In the genomic region with DNA sequence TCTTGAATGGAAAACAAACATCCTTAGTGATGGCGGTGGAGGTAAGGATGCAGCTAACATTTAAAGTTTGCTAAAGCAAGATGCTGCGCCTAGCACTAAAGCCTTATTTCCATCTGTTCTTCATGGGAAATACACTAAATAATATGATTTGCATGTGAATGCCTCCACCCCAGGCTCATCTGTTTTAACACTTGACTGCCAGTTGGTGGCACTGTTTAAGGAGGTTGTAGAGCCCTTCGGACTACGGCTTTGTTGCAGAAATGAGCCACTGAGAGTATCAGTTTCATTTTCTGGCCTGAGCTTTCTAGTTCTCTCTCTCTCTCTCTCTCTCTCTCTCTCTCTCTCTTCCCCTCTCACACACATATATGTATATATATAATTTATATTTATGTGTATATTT, we compare ENCODE assay signal across 13 mouse cellular contexts.
DNase-seq lines count a peak whose midpoint lies in the region; ATAC-seq and TF ChIP-seq lines count a peak whose summit lies in the region.
"Had no signal": no experiment of that assay in that cellular context is flagged by ENCODE, and none has a peak within 500 bp of the region (broad histone marks: within the 10 kb centered on the region; RNA-seq: fewer than 3 reads in every experiment).

No protein-coding gene starts in this region.

- no peaks in the 10 kb centered on the region for H3K9me3 ChIP-seq in forebrain, embryonic 14.5 days (replicated peaks; ENCODE audit: control insufficient read depth, low read length)
- no peaks in the 10 kb centered on the region for H3K9me3 ChIP-seq in forebrain, embryonic 12.5 days
- no peaks in the 10 kb centered on the region for H3K9me3 ChIP-seq in E14TG2a.4 (ENCODE audit: low read length)
- H3K9me3 ChIP-seq: neural tube, embryonic 13.5 days had no signal

- no peak overlapping the region for H3K4me2 ChIP-seq in forebrain, embryonic 14.5 days (ENCODE audit: low read length)
- no peak overlapping the region for H3K4me2 ChIP-seq in forebrain, embryonic 12.5 days
- H3K4me2 ChIP-seq: neural tube, embryonic 13.5 days had no signal

- H3K27me3 ChIP-seq in forebrain, embryonic 14.5 days (replicated peaks; ENCODE audit: control insufficient read depth, insufficient read depth, low read length) = no peaks in the 10 kb centered on the region
- no peaks in the 10 kb centered on the region for H3K27me3 ChIP-seq in forebrain, embryonic 12.5 days
- H3K27me3 ChIP-seq in E14TG2a.4 (ENCODE audit: insufficient read depth, low read length) = peaks cover 20% of the 10 kb centered on the region; the same call in 1 of the 2 replicates
- H3K27me3 ChIP-seq: neural tube, embryonic 13.5 days had no signal

- peak; percentile 70 for TF ChIP-seq CTCF in layer of hippocampus, adult 2 months (conservative IDR thresholded peaks at IDR 0.05)
- peak; percentile 45 for TF ChIP-seq CTCF in E14TG2a.4 (conservative IDR thresholded peaks at IDR 0.05; ENCODE audit: low read length)

- H3K9ac ChIP-seq in forebrain, embryonic 14.5 days (ENCODE audit: low read length) = no peak overlapping the region
- H3K9ac ChIP-seq in forebrain, embryonic 12.5 days = no peak overlapping the region
- H3K9ac ChIP-seq: neural tube, embryonic 13.5 days had no signal

- ATAC-seq in forebrain, embryonic 14.5 days = no peak
- ATAC-seq in forebrain, embryonic 12.5 days (ENCODE audit: low FRiP score) = no peak
- no peak for ATAC-seq in erythroblast, adult 5-6 weeks (replicated peaks; ENCODE audit: low FRiP score, poor library complexity, severe bottlenecking)

- no peaks in the 10 kb centered on the region for H3K36me3 ChIP-seq in forebrain, embryonic 14.5 days (ENCODE audit: control insufficient read depth, insufficient read depth, low read length)
- no peaks in the 10 kb centered on the region for H3K36me3 ChIP-seq in forebrain, embryonic 12.5 days (replicated peaks)
- no peaks in the 10 kb centered on the region for H3K36me3 ChIP-seq in E14TG2a.4 (ENCODE audit: insufficient read depth, low read length)
- H3K36me3 ChIP-seq: neural tube, embryonic 13.5 days had no signal

- H3K4me1 ChIP-seq in forebrain, embryonic 14.5 days (ENCODE audit: control insufficient read depth, insufficient read depth, low read length) = no peaks in the 10 kb centered on the region
- no peaks in the 10 kb centered on the region for H3K4me1 ChIP-seq in forebrain, embryonic 12.5 days
- H3K4me1 ChIP-seq in E14TG2a.4 (replicated peaks; ENCODE audit: low read depth, low read length) = no peaks in the 10 kb centered on the region

- H3K4me3 ChIP-seq in forebrain, embryonic 14.5 days (ENCODE audit: low read depth, low read length) = no peak overlapping the region
- H3K4me3 ChIP-seq in forebrain, embryonic 12.5 days (replicated peaks) = no peak overlapping the region
- no peak overlapping the region for H3K4me3 ChIP-seq in layer of hippocampus, adult 2 months
- no peak overlapping the region for H3K4me3 ChIP-seq in E14TG2a.4 (replicated peaks; ENCODE audit: low read length)
- H3K4me3 ChIP-seq: neural tube, embryonic 13.5 days had no signal

- DNase-seq in forebrain, embryonic 14.5 days (ENCODE audit: low spot score) = peak; percentile 62
- DNase-seq in layer of hippocampus, adult 2 months (ENCODE audit: low spot score in 2 of 2) = peak in 1 of 2 experiments; percentile 46
- no peak for DNase-seq in layer of hippocampus, adult 9-10 months (ENCODE audit: low spot score)
- peak; percentile 42 for DNase-seq in embryo, embryonic 10.5 days (ENCODE audit: low spot score)
- no peak for DNase-seq in right cerebral cortex, adult 18-20 months
- DNase-seq: adrenal gland, postnatal 25 days; cerebellum, adult 11 months; heart, adult 18-20 months had no signal

- H3K27ac ChIP-seq in forebrain, embryonic 14.5 days (ENCODE audit: low read depth, low read length) = no peak overlapping the region
- H3K27ac ChIP-seq in forebrain, embryonic 12.5 days = no peak overlapping the region
- H3K27ac ChIP-seq in layer of hippocampus, adult 2 months = no peak overlapping the region
- H3K27ac ChIP-seq: macrophage; neural tube, embryonic 13.5 days had no signal

- WGBS in forebrain, embryonic 14.5 days = 46% methylated on average over 4 of the region's 4 CpGs
- WGBS in forebrain, embryonic 12.5 days = 46% methylated on average over 4 of the region's 4 CpGs

Comparison
In these comparisons a context has a peak if more than half of its experiments do, and no peak if none do; other contexts are left out.
1. DNase-seq: peak in forebrain, embryonic 14.5 days (single experiment) and embryo, embryonic 10.5 days (single experiment); none in layer of hippocampus, adult 9-10 months (single experiment) and right cerebral cortex, adult 18-20 months (single experiment).